Mouse (Mus musculus): Measurements from ENCODE around the gene Fzd2.
A peak's percentile ranks its signal among the peaks of the same experiment; 100 is the strongest.

Gene Fzd2

GRCm38 (mm10) chr11:102623876-102624789 is 19.9 kb downstream of the Fzd2 start:
- no peak for DNase-seq (ENCODE audit: low spot score)

GRCm38 (mm10) chr11:102624888-102625407 is 20.8 kb downstream of the Fzd2 start:
- DNase-seq (ENCODE audit: low spot score) = no peak

DNA sequence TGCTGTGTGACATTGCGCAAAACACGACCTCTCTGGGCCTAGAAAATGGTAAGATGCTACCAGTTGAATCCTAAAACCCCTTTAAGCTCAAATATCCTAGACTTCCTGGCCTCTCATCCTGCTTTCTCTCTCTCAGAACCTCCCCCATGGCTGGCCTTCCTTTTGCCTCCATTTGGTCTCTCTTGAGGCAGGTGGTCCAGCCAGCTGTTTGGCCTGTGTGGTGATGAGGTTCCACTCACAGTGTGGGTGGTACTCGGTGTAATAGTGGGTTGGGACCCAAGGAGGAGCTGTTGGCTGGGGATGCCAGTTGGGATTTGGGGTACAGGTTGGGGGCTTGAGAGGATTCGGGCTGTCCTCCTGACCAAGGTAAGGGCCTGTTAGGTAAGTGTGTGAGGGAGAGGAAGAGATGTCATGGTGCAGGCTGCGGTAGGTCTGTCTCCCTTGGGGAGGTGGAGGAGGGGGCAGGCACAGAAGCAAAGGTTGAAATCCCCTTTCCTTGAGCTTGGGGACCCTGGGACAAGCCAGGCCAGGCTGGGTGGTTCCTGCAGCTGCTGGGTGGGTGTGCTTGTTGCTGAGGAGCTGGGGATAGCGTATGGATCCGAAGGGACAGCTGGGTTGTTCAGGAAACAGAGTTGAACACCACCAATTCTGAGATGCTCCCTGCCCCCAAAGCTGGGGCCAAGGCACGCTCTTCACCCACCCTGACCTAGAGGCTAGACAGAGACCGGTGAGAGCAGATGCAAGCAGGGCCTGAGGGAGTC is 23.2 kb downstream of the Fzd2 start:
- DNase-seq (ENCODE audit: low spot score) = no peak

GRCm38 (mm10) chr11:102628529-102628928 is 24.3 kb downstream of the Fzd2 start:
- no peak for DNase-seq (ENCODE audit: low spot score)

- DNase-seq (ENCODE audit: low spot score) = no peak
These were observed 25.2 kb downstream of the Fzd2 start for GRCm38 (mm10) chr11:102629375-102629774.

DNA sequence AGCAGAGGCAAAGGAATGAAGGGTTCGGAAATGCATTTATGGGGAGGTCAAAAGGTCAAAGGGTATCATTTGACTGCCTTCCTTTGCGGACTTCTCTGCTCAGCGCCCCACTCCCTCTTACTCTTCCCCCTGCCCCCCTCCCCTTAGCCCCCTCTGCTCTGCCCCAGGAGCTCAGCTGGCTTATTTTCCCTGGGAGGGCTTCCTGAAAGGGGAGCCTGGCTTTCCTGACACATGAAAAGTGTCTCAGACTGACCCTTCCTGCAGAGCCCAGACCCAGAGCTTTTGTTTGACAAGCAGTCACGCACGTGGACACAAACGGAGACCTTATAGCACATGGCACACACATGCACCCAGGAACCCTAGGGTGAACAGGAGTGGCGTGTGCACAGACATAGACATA is 26.5 kb downstream of the Fzd2 start:
- DNase-seq (ENCODE audit: low spot score) = no peak

- no peak for DNase-seq (ENCODE audit: low spot score)
These were observed 27.0 kb downstream of the Fzd2 start for GRCm38 (mm10) chr11:102631203-102631602.

- DNase-seq (ENCODE audit: low spot score) = no peak
These were observed 28.5 kb downstream of the Fzd2 start for GRCm38 (mm10) chr11:102632725-102633124.

DNA sequence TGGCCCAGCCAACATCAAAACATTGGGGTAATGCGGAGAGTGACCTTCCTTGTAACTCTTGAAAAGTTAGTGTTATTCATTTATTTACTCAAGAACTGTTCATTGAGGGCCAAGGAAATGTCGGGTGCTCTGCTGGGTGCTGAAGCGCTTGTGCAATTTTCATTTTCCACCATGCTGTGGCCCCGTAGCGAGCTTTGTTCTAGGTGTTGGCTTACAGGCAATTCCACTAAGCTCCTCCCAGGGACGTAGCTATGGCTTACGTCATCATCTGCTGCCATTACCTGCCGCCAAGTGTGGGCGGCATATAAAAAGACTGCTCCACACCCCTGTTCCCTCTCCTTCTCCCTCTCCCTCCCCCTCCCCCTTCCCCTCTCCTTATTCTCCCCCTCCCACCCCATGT is 29.2 kb downstream of the Fzd2 start:
- DNase-seq (ENCODE audit: low spot score) = no peak

GRCm38 (mm10) chr11:102636887-102637286 is 32.7 kb downstream of the Fzd2 start:
- DNase-seq (ENCODE audit: low spot score) = no peak

DNA sequence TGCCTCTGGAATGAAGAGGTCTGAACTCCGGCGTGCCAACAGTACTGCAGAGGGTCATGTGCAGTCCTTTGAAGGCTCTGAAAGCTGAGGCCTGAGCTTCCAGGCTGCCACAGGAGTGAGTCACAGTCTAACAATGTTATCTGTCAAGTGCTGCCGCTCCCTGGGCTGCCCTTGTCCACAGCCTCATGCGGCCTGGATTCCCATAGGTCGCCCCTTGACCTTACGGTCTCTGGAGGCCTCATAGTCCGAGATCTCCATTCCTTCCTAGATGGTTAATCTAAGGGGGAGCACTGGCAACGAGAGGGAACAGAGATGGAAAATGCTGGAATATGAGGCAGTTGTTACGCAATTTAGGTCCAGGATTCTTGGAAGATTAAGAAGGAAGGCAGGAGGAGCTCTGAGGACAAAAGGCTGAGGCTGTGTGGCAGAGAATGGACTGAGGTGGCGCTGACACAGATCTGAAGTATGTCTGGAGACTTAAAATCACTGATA is 39.7 kb downstream of the Fzd2 start:
- no peak for DNase-seq (ENCODE audit: low spot score)

GRCm38 (mm10) chr11:102646226-102646625 is 42.0 kb downstream of the Fzd2 start:
- no peak for DNase-seq (ENCODE audit: low spot score)

DNA sequence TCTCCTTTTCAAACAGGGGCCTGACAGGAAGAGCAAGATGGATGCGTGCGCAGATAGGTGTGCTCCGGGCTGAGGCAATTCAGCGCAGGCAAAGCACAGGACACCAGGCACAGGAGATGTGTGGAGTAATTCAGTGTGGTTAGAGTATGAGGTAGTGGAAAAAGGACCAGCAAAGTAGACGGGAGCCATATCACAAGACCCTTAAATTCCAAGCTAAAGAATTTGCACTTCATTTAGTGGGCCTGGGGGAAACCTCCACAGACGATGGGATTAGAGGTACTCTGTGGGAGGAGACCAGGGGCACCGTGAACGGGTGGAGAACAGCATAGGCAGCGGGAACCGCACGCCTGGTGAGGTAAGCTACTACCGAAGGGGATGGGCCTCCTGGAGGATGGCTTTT is 43.7 kb downstream of the Fzd2 start:
- DNase-seq (ENCODE audit: low spot score) = no peak

- DNase-seq (ENCODE audit: low spot score) = peak; percentile 56
These were observed 47.2 kb downstream of the Fzd2 start for GRCm38 (mm10) chr11:102651381-102651780.

DNA sequence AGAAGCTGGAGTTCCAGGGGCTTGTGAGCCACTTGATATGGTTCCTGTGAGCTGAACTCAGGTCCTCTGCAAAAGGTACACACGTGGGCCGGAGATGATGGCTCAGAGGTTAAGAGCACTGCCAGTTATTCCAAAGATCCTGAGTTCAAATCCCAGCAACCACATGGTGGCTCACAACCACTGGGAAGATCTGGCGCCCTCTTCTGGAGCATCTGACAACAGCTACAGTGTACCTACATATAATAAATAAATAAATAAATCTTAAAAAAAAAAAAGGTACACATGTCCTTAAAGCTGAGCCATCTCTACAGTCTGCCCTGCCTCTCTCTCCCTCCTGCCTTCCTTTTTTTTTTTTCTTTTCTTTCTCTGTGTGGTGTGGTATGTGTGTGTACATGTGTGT is 48.6 kb downstream of the Fzd2 start:
- DNase-seq (ENCODE audit: low spot score) = no peak

DNA sequence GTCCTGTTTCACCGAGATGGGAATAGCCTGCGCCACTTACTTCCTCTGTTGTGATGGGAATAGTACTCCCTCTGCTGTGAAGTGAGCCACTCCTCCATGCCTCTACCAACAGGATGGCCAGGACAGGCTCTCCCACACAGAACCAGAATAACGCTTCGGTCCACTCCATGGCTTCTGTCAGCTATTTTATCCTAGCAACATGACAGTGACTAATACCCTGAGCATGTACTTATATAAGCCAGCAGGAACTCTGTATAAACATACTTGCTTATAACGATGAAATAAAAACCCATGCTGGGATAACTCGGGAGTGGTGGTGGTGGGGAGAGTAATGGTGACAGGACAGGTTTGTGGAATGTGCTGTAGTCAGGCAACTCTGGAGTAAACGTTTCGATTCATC is 51.7 kb downstream of the Fzd2 start:
- no peak for DNase-seq (ENCODE audit: low spot score)

- DNase-seq (ENCODE audit: low spot score) = no peak
These were observed 52.2 kb downstream of the Fzd2 start for GRCm38 (mm10) chr11:102656326-102656926.

- DNase-seq (ENCODE audit: low spot score) = no peak
These were observed 52.7 kb downstream of the Fzd2 start for GRCm38 (mm10) chr11:102656931-102657330.
